Mouse (Mus musculus): ENCODE results near the gene Rab30.
A peak's percentile ranks its signal among the peaks of the same experiment; 100 is the strongest.

Rab30 gene

GRCm38 (mm10) chr7:92822409-92823101 lies 81.2 kb downstream of the Rab30 start:
- H3K27me3 ChIP-seq (ENCODE audit: control insufficient read depth, insufficient read depth, low read length, poor library complexity, severe bottlenecking) = no peaks in the 10 kb centered on the region
- peaks cover 3% of the 10 kb centered on the region for H3K36me3 ChIP-seq (ENCODE audit: control insufficient read depth, insufficient read depth, low read length, poor library complexity, severe bottlenecking)
- DNase-seq (ENCODE audit: low read depth, low spot score) = no peak

- no peak for DNase-seq (ENCODE audit: low read depth, low spot score)
- Histone ChIP-seq H3K27me3 (ENCODE audit: control insufficient read depth, insufficient read depth, low read length, poor library complexity, severe bottlenecking) (no peaks in the 10 kb centered on the region), H3K36me3 (ENCODE audit: control insufficient read depth, insufficient read depth, low read length, poor library complexity, severe bottlenecking) (peaks cover 3% of the 10 kb centered on the region)
Measured at GRCm38 (mm10) chr7:92826248-92826647, 84.8 kb downstream of the Rab30 start.

DNA sequence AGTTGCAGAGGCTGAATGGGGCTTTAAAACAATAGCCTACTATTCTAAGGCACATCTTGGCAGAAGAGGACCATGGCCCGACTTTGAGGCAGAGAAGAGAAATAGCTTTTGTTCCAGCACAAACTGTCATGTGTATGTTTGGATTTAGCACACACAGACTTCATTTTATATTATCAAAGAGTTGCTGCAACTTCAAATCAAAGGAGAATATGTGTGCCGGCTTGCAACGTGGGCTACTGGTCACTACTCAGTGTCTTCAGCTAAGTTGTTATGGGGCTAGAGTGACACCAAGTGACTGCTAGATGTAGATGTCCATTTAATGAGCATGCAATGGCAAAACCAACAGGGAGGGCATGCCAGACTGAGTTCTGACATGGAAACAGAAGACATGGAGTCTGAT lies 86.6 kb downstream of the Rab30 start:
- DNase-seq (ENCODE audit: low read depth, low spot score) = peak; percentile 64
- peaks cover 3% of the 10 kb centered on the region for H3K36me3 ChIP-seq (ENCODE audit: control insufficient read depth, insufficient read depth, low read length, poor library complexity, severe bottlenecking)
- H3K27me3 ChIP-seq (ENCODE audit: control insufficient read depth, insufficient read depth, low read length, poor library complexity, severe bottlenecking) = no peaks in the 10 kb centered on the region

GRCm38 (mm10) chr7:92832395-92832794 lies 91.0 kb downstream of the Rab30 start:
- H3K36me3 ChIP-seq (ENCODE audit: control insufficient read depth, insufficient read depth, low read length, poor library complexity, severe bottlenecking) = peaks cover 2% of the 10 kb centered on the region
- no peak for DNase-seq (ENCODE audit: low read depth, low spot score)
- no peaks in the 10 kb centered on the region for H3K27me3 ChIP-seq (ENCODE audit: control insufficient read depth, insufficient read depth, low read length, poor library complexity, severe bottlenecking)

DNA sequence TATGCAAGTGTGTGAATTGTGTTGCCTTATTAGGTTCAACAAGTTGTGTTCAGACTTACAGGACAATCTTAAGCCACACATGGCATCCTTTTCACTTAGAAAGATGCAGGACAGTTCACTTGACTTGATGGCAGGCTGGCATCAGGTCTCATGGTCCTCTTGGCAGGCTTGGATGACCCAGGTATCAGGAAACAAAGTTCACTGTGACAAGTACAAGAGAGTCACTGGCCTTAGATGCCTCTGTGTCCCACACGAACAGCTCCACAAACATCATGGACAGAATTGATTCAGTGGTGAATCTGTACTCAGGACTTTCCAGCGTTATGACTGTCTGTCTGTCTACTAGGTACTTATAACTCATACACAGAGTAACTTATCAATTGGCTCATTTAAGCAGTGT lies 93.0 kb downstream of the Rab30 start:
- Histone ChIP-seq H3K27me3 (ENCODE audit: control insufficient read depth, insufficient read depth, low read length, poor library complexity, severe bottlenecking) (no peaks in the 10 kb centered on the region), H3K36me3 (ENCODE audit: control insufficient read depth, insufficient read depth, low read length, poor library complexity, severe bottlenecking) (peaks cover 2% of the 10 kb centered on the region)
- no peak for DNase-seq (ENCODE audit: low read depth, low spot score)

- no peaks in the 10 kb centered on the region for H3K27me3 ChIP-seq (ENCODE audit: control insufficient read depth, insufficient read depth, low read length, poor library complexity, severe bottlenecking)
- H3K36me3 ChIP-seq (ENCODE audit: control insufficient read depth, insufficient read depth, low read length, poor library complexity, severe bottlenecking) = peaks cover 2% of the 10 kb centered on the region
- DNase-seq (ENCODE audit: low read depth, low spot score) = no peak
Measured at GRCm38 (mm10) chr7:92836447-92836846, 95.0 kb downstream of the Rab30 start.

GRCm38 (mm10) chr7:92837226-92837625 lies 95.8 kb downstream of the Rab30 start:
- H3K36me3 ChIP-seq (ENCODE audit: control insufficient read depth, insufficient read depth, low read length, poor library complexity, severe bottlenecking) = peaks cover 2% of the 10 kb centered on the region
- DNase-seq (ENCODE audit: low read depth, low spot score) = peak; percentile 36
- H3K27me3 ChIP-seq (ENCODE audit: control insufficient read depth, insufficient read depth, low read length, poor library complexity, severe bottlenecking) = no peaks in the 10 kb centered on the region

DNA sequence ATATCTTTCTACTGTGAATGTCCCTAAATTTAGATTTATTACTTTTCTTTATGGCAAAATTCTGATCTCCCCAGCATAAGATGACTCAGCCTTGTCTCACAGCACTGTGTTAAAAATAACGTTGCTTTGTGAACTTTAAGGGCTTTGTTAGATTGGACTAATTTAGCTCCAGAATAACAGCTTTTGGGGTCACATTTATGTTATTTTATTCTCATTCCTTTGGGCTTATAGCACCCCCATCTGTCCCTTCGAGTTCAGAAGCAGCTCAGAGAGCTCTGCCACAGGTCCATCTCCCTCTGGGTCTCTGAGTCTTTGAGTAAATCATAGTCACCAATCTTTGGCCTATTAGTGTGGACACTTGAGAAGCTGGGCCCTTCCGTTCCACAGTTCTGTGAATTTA lies 96.5 kb downstream of the Rab30 start:
- DNase-seq (ENCODE audit: low read depth, low spot score) = peak; percentile 42
- peaks cover 2% of the 10 kb centered on the region for H3K36me3 ChIP-seq (ENCODE audit: control insufficient read depth, insufficient read depth, low read length, poor library complexity, severe bottlenecking)

DNA sequence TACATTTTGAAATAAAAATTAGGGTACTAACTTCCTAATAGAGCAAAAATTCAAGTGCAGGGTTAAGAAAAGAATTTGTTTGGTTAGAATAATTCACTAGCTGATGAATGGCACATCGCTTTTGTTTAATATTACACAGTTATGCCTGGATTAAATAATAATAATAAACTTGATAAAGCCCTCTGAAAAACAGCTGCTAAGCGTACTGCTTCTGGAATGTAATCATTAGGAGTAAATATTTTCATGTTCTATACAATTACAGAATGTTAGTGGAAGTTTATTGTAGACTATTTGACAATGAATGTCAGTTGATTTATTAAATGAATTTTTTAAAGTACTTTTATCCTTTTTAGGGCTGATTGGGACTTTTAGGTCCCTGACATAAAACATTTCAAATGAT lies 100.9 kb downstream of the Rab30 start:
- DNase-seq (ENCODE audit: low read depth, low spot score) = no peak
- Histone ChIP-seq H3K27me3 (ENCODE audit: control insufficient read depth, insufficient read depth, low read length, poor library complexity, severe bottlenecking) (no peaks in the 10 kb centered on the region), H3K36me3 (ENCODE audit: control insufficient read depth, insufficient read depth, low read length, poor library complexity, severe bottlenecking) (peaks cover under 1% of the 10 kb centered on the region; the same call in 1 of the 2 replicates)

More for the DNA sequence above, 96.5 kb downstream of the Rab30 start:
- no peaks in the 10 kb centered on the region for H3K27me3 ChIP-seq (ENCODE audit: control insufficient read depth, insufficient read depth, low read length, poor library complexity, severe bottlenecking)

GRCm38 (mm10) chr7:92848246-92848645 lies 106.8 kb downstream of the Rab30 start:
- no peaks in the 10 kb centered on the region for H3K27me3 ChIP-seq (ENCODE audit: control insufficient read depth, insufficient read depth, low read length, poor library complexity, severe bottlenecking)
- no peak for DNase-seq (ENCODE audit: low read depth, low spot score)
- H3K36me3 ChIP-seq (ENCODE audit: control insufficient read depth, insufficient read depth, low read length, poor library complexity, severe bottlenecking) = no peaks in the 10 kb centered on the region

- Histone ChIP-seq H3K36me3 (ENCODE audit: control insufficient read depth, insufficient read depth, low read length, poor library complexity, severe bottlenecking) (no peaks in the 10 kb centered on the region), H3K27me3 (ENCODE audit: control insufficient read depth, insufficient read depth, low read length, poor library complexity, severe bottlenecking) (no peaks in the 10 kb centered on the region)
- peak; percentile 77 for DNase-seq (ENCODE audit: low read depth, low spot score)
Measured at GRCm38 (mm10) chr7:92866526-92866925, 125.1 kb downstream of the Rab30 start.

GRCm38 (mm10) chr7:92870161-92870560 lies 128.8 kb downstream of the Rab30 start:
- peak; percentile 57 for DNase-seq (ENCODE audit: low read depth, low spot score)
- no peaks in the 10 kb centered on the region for H3K36me3 ChIP-seq (ENCODE audit: control insufficient read depth, insufficient read depth, low read length, poor library complexity, severe bottlenecking)
- no peaks in the 10 kb centered on the region for H3K27me3 ChIP-seq (ENCODE audit: control insufficient read depth, insufficient read depth, low read length, poor library complexity, severe bottlenecking)

DNA sequence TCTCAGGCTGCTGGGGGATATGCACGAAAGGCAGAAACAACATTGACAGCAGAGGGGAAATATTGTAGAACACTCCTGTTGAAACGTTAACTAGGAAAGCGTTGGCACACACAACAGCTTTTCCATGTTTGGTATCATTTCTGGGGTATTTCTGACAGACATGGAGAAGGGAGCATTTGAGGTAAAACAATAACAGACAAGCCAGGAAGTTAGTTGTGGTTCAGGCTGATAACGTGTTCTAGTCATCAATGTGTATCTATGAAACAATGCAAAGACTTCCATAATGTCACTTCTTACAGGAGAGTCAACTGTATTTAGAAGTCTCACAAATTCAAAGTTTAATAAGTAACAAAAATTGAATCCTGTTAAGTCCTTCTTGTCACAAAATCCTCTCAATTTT lies 130.2 kb downstream of the Rab30 start:
- Histone ChIP-seq H3K27me3 (ENCODE audit: control insufficient read depth, insufficient read depth, low read length, poor library complexity, severe bottlenecking) (no peaks in the 10 kb centered on the region), H3K36me3 (ENCODE audit: control insufficient read depth, insufficient read depth, low read length, poor library complexity, severe bottlenecking) (no peaks in the 10 kb centered on the region)
- DNase-seq (ENCODE audit: low read depth, low spot score) = no peak

DNA sequence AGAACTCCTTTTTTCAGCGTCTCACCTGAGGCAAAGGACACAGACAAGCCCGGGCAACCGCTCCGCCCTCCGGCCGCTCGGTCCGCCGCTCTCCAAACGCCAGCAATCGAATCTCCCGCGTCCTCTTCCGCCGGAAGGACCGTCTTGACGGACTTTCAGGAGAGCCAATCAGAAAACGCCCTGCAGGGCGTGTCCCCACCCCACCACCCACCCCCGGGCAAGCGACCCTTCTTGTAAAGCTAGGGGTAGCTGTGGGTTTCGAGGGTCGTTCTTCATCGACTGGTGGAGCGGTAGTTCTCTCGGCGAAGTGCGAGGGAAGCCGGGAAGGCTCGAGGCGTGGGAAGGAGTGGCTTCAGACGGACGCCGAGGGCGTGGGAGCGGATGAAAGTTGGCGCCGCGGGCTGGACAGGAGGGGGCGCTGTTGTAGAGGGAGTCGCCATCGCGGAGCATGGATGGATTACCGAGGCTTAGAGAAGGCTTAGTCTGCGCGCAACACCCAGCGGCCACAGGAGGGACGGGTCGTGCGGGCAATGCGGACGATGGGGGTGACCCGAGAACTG lies 132.8 kb downstream of the Rab30 start, which contains the start of the genes Ddias and Prcp:
Gene Ddias, minus strand, starts transcription at position 132 of the 560 bp plus-strand sequence.
Gene Prcp, plus strand, starts transcription at position 355 of the 560 bp plus-strand sequence.
- Histone ChIP-seq H3K36me3 (ENCODE audit: control insufficient read depth, insufficient read depth, low read length, poor library complexity, severe bottlenecking) (no peaks in the 10 kb centered on the region), H3K27me3 (ENCODE audit: control insufficient read depth, insufficient read depth, low read length, poor library complexity, severe bottlenecking) (no peaks in the 10 kb centered on the region)
- DNase-seq (ENCODE audit: low read depth, low spot score) = peak; percentile 96

- no peaks in the 10 kb centered on the region for H3K36me3 ChIP-seq (ENCODE audit: control insufficient read depth, insufficient read depth, low read length, poor library complexity, severe bottlenecking)
- no peaks in the 10 kb centered on the region for H3K27me3 ChIP-seq (ENCODE audit: control insufficient read depth, insufficient read depth, low read length, poor library complexity, severe bottlenecking)
- DNase-seq (ENCODE audit: low read depth, low spot score) = peak; percentile 96
Measured at GRCm38 (mm10) chr7:92874761-92875408, 133.5 kb downstream of the Rab30 start.
